Mouse (Mus musculus) bone marrow, adult 2 months (tissue): ENCODE measurements at regions not wholly inside any gene's neighbourhood (a gene's known extent, or its start where the extent isn't known, plus 50 kb on each side); places are given as distances from the start of the nearest gene placed in this dataset.

Experiments
- CTCF ChIP-seq: fragments of 200-500 bp; IDR thresholded peaks from 2 replicates; pipeline ENCODE4 v1.5.1; 2011; ENCODE audit warnings: low read length, control low read depth; ENCODE audit not compliant: control insufficient read depth, insufficient read depth
- POLR2A ChIP-seq: fragments of 200-500 bp; IDR thresholded peaks from 2 replicates; pipeline ENCODE4 v1.6.1; 2011; ENCODE audit warnings: low read depth, mild to moderate bottlenecking, control low read depth, low read length, borderline replicate concordance; ENCODE audit not compliant: control insufficient read depth

DNA sequence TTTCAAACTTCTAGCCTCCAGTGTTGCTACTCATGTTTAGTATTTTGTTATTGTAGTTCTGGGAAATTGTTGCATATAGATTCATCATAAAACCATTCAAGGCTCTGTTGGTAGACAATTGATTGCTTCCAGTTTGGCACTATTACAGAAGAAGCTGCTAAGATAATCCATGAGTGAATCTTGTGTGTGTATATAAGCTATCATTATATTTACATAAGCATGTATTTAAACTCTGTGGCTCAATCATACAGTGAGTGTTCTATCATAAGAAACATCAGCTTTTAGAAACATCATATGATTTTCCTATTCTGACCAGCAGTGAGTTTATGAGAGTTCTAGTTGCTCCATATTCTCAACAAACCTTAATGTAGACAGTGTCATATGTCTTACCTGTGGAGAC is 397.7 kb upstream of the Tbl1xr1 start:
- TF ChIP-seq POLR2A (no peak), CTCF (no peak)
